Mouse (Mus musculus): Measurements from ENCODE around the gene Chid1. TPM values are rescaled to one million over a fixed set of nuclear protein-coding genes. Genes with fewer than 3 reads are reported as not detected.

Gene Chid1
- polyA plus RNA-seq, 1 experiment from 2014 or later, result 20.5 TPM

GRCm38 (mm10) chr7:141561682-141562391, 22.2 kb upstream of the Chid1 start, which contains the start of gene Ap2a2:
Gene Ap2a2 (plus strand): TSS chr7:141562173.
- Histone ChIP-seq H3K9ac (ENCODE audit: low read depth, low read length) (peak within 1 kb of the TSS; percentile 94), H3K27ac (ENCODE audit: low read depth, low read length) (peak within 1 kb of the TSS; percentile 88), H3K27me3 (replicated peaks; ENCODE audit: control insufficient read depth, insufficient read depth, low read length) (no peaks in the 10 kb centered on the region), H3K4me2 (replicated peaks; ENCODE audit: low read depth) (peak within 1 kb of the TSS; percentile 90), H3K4me3 (ENCODE audit: low read depth, low read length) (peak within 1 kb of the TSS; percentile 98), H3K4me1 (replicated peaks; ENCODE audit: control insufficient read depth, insufficient read depth, low read length) (peaks cover 3% of the 10 kb centered on the region; the same call in 1 of the 2 replicates), H3K9me3 (ENCODE audit: control insufficient read depth) (no peaks in the 10 kb centered on the region), H3K36me3 (ENCODE audit: control insufficient read depth, insufficient read depth) (no peaks in the 10 kb centered on the region)
- TF ChIP-seq CTCF (IDR thresholded peaks at IDR 0.05; ENCODE audit: low read depth), result no peak
- ATAC-seq, result peak; percentile 96
- under 1% methylated on average over 71 of the region's 72 CpGs for WGBS

DNA sequence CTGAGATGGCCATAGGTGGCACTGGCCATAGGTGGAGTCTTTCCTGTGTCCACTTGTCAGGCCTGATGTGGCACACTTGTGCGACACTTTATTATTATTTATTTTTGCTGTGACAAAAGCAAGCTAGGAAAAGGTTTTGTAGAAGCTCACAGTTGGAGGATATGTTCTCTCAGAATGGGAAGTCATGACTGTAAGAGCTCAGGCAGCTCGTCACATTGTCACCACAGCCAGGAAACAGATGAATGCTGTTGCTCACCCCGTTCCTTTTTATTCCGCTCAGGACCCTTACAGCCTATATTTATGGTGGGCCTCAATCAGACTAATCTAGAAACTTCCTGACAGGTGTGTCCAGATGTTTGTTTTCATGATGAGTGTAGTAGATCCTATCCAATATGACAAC, 20.8 kb upstream of the Chid1 start:
- Histone ChIP-seq H3K27me3 (replicated peaks; ENCODE audit: control insufficient read depth, insufficient read depth, low read length) (no peaks in the 10 kb centered on the region), H3K9ac (ENCODE audit: low read depth, low read length) (no peak overlapping the region), H3K9me3 (ENCODE audit: control insufficient read depth) (no peaks in the 10 kb centered on the region), H3K4me3 (ENCODE audit: low read depth, low read length) (no peak overlapping the region), H3K4me1 (replicated peaks; ENCODE audit: control insufficient read depth, insufficient read depth, low read length) (peaks cover 3% of the 10 kb centered on the region; the same call in 1 of the 2 replicates), H3K36me3 (ENCODE audit: control insufficient read depth, insufficient read depth) (no peaks in the 10 kb centered on the region), H3K27ac (ENCODE audit: low read depth, low read length) (no peak overlapping the region), H3K4me2 (replicated peaks; ENCODE audit: low read depth) (no peak overlapping the region)
- WGBS, result 73% methylated on average over 4 of the region's 4 CpGs
- no peak for ATAC-seq
- TF ChIP-seq CTCF (IDR thresholded peaks at IDR 0.05; ENCODE audit: low read depth), result no peak

- no peak for ATAC-seq
- Histone ChIP-seq H3K36me3 (ENCODE audit: control insufficient read depth, insufficient read depth) (no peaks in the 10 kb centered on the region), H3K27ac (ENCODE audit: low read depth, low read length) (no peak overlapping the region), H3K4me1 (replicated peaks; ENCODE audit: control insufficient read depth, insufficient read depth, low read length) (peaks cover 3% of the 10 kb centered on the region; the same call in 1 of the 2 replicates), H3K4me3 (ENCODE audit: low read depth, low read length) (no peak overlapping the region), H3K4me2 (replicated peaks; ENCODE audit: low read depth) (no peak overlapping the region), H3K9me3 (ENCODE audit: control insufficient read depth) (no peaks in the 10 kb centered on the region), H3K9ac (ENCODE audit: low read depth, low read length) (no peak overlapping the region), H3K27me3 (replicated peaks; ENCODE audit: control insufficient read depth, insufficient read depth, low read length) (no peaks in the 10 kb centered on the region)
- TF ChIP-seq CTCF (IDR thresholded peaks at IDR 0.05; ENCODE audit: low read depth), result no peak
- WGBS, result 79% methylated on average over 2 of the region's 2 CpGs
These were observed 20.2 kb upstream of the Chid1 start for GRCm38 (mm10) chr7:141559726-141560325.

- no peaks in the 10 kb centered on the region for H3K27me3 ChIP-seq (replicated peaks; ENCODE audit: control insufficient read depth, insufficient read depth, low read length)
- H3K27ac ChIP-seq (ENCODE audit: low read depth, low read length), result no peak overlapping the region
- H3K4me1 ChIP-seq (replicated peaks; ENCODE audit: control insufficient read depth, insufficient read depth, low read length), result peaks cover 3% of the 10 kb centered on the region; the same call in 1 of the 2 replicates
- H3K9ac ChIP-seq (ENCODE audit: low read depth, low read length), result no peak overlapping the region
- no peak for TF ChIP-seq CTCF (IDR thresholded peaks at IDR 0.05; ENCODE audit: low read depth)
- H3K9me3 ChIP-seq (ENCODE audit: control insufficient read depth), result no peaks in the 10 kb centered on the region
- no peak for ATAC-seq
- no peaks in the 10 kb centered on the region for H3K36me3 ChIP-seq (ENCODE audit: control insufficient read depth, insufficient read depth)
- H3K4me3 ChIP-seq (ENCODE audit: low read depth, low read length), result no peak overlapping the region
- H3K4me2 ChIP-seq (replicated peaks; ENCODE audit: low read depth), result no peak overlapping the region
These were observed 19.3 kb upstream of the Chid1 start for GRCm38 (mm10) chr7:141558946-141559345.

DNA sequence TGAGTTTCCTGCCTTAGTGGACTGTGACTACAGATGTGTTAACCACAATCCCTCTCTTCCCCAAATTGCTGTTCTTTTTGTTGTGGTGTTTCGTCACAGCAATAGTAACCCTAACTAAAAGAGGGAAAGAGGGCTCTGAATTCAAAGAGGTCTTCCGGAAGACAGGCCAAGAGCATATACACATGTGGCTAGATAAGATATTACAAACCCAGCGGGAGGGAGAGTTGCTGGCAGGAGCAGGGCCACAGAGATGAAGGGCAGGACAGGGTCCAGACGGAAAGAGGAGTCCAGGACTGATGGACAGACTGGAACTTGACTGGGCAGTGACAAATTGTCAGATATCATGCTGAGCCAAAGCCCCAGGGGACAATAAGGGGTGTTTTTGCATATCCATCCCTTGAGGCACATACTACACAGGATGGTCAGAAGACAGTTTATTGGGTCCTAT, 18.7 kb upstream of the Chid1 start:
- H3K27me3 ChIP-seq (replicated peaks; ENCODE audit: control insufficient read depth, insufficient read depth, low read length), result no peaks in the 10 kb centered on the region
- WGBS, result 73% methylated on average over 4 of the region's 4 CpGs
- peaks cover 3% of the 10 kb centered on the region; the same call in 1 of the 2 replicates for H3K4me1 ChIP-seq (replicated peaks; ENCODE audit: control insufficient read depth, insufficient read depth, low read length)
- no peak overlapping the region for H3K4me3 ChIP-seq (ENCODE audit: low read depth, low read length)
- no peak for TF ChIP-seq CTCF (IDR thresholded peaks at IDR 0.05; ENCODE audit: low read depth)
- H3K36me3 ChIP-seq (ENCODE audit: control insufficient read depth, insufficient read depth), result no peaks in the 10 kb centered on the region
- no peak overlapping the region for H3K9ac ChIP-seq (ENCODE audit: low read depth, low read length)
- no peak overlapping the region for H3K4me2 ChIP-seq (replicated peaks; ENCODE audit: low read depth)
- no peak for ATAC-seq
- no peaks in the 10 kb centered on the region for H3K9me3 ChIP-seq (ENCODE audit: control insufficient read depth)
- H3K27ac ChIP-seq (ENCODE audit: low read depth, low read length), result no peak overlapping the region

DNA sequence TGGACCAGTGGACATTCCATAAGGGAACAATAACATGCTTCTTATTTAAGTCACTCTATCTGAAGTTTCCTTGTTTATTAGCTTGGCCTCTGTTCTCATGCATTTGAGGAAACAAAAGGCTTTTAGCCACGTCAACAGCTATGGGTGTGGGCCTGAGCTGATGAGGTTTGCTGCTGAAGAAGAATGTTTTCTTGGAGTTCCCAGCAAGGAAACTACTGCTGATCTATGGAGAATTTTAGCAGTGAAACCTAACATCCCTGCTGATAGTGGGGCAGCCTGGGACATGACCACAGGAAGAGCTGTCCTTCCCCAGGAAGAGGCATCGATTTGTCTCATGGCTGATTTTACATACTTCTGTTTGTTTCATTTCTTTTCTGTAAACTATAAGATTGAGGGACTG, 10.8 kb upstream of the Chid1 start:
- Histone ChIP-seq H3K9me3 (ENCODE audit: control insufficient read depth) (no peaks in the 10 kb centered on the region), H3K9ac (ENCODE audit: low read depth, low read length) (no peak overlapping the region), H3K4me2 (replicated peaks; ENCODE audit: low read depth) (no peak overlapping the region), H3K36me3 (ENCODE audit: control insufficient read depth, insufficient read depth) (no peaks in the 10 kb centered on the region), H3K27ac (ENCODE audit: low read depth, low read length) (no peak overlapping the region), H3K27me3 (replicated peaks; ENCODE audit: control insufficient read depth, insufficient read depth, low read length) (no peaks in the 10 kb centered on the region), H3K4me3 (ENCODE audit: low read depth, low read length) (no peak overlapping the region), H3K4me1 (replicated peaks; ENCODE audit: control insufficient read depth, insufficient read depth, low read length) (no peaks in the 10 kb centered on the region)
- no peak for ATAC-seq
- TF ChIP-seq CTCF (IDR thresholded peaks at IDR 0.05; ENCODE audit: low read depth), result no peak
- 72% methylated on average over 2 of the region's 2 CpGs for WGBS

Data from intestine, postnatal 0 days (tissue).